22 mouse cellular contexts compared by ENCODE assay signal in the genomic region with DNA sequence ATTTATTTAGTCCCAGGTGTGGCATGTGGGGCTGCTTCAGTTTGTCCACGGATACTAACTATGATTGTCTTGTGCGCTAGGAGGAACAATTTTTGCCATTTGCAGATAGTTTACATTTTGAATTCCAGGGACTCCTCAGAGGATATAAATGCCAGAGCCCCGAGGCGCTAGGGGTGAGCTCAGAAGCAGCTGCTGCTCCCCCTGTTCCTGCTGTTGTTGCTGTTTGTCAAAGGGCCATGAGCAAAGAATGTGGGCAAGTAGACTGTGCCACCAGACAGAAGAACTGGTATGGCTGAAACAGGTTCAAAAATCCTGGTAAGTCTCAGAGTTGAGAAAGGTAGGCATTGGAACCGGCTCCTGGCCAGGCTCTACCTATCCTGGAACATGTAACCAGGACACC. TPM values are rescaled to one million over a fixed set of nuclear protein-coding genes. Genes with fewer than 3 reads are reported as not detected.
DNase-seq lines count a peak whose midpoint lies in the region; ATAC-seq and TF ChIP-seq lines count a peak whose summit lies in the region.
"Had no signal": no experiment of that assay in that cellular context is flagged by ENCODE, and none has a peak within 500 bp of the region (broad histone marks: within the 10 kb centered on the region; RNA-seq: fewer than 3 reads in every experiment).

No protein-coding gene starts in this region.

- no peaks in the 10 kb centered on the region for H3K36me3 ChIP-seq in embryonic facial prominence, embryonic 14.5 days (ENCODE audit: control insufficient read depth, insufficient read depth, low read length)
- no peaks in the 10 kb centered on the region for H3K36me3 ChIP-seq in embryonic facial prominence, embryonic 10.5 days (replicated peaks)
- H3K36me3 ChIP-seq in limb, embryonic 13.5 days, result no peaks in the 10 kb centered on the region
- H3K36me3 ChIP-seq in limb, embryonic 10.5 days, result no peaks in the 10 kb centered on the region
- no peaks in the 10 kb centered on the region for H3K36me3 ChIP-seq in limb, embryonic 14.5 days (ENCODE audit: control insufficient read depth, insufficient read depth, low read length)
- no peaks in the 10 kb centered on the region for H3K36me3 ChIP-seq in myocyte (ENCODE audit: control insufficient read depth, insufficient read depth)

- DNase-seq in embryonic facial prominence, embryonic 14.5 days (ENCODE audit: low spot score), result peak; percentile 53
- DNase-seq in embryonic facial prominence, embryonic 10.5 days (ENCODE audit: low spot score), result no peak
- DNase-seq in limb, embryonic 10.5 days (ENCODE audit: low spot score), result no peak
- DNase-seq in limb, embryonic 14.5 days (ENCODE audit: low spot score), result no peak
- DNase-seq in cerebellum, adult 9-11 months, result no peak
- DNase-seq in left cerebral cortex, adult 11 months (ENCODE audit: low spot score), result no peak
- DNase-seq: adrenal gland, adult 2 months; adrenal gland, adult 8-10 months; adrenal gland, postnatal 10 days; adrenal gland, postnatal 14 days; adrenal gland, postnatal 25 days; adrenal gland, postnatal 36 days; B cell, adult 2 months; cerebellum, adult 11 months; cerebellum, adult 11-12 months had no signal

- no peak for TF ChIP-seq POLR2A in limb, embryonic 14.5 days (IDR thresholded peaks at IDR 0.05; ENCODE audit: borderline replicate concordance, extremely low read depth, insufficient read depth, insufficient read length)
- no peak for TF ChIP-seq POLR2A in myocyte (IDR thresholded peaks at IDR 0.05; ENCODE audit: insufficient read length, low read depth)

- H3K27me3 ChIP-seq in embryonic facial prominence, embryonic 14.5 days (replicated peaks; ENCODE audit: control insufficient read depth, insufficient read depth, low read length), result no peaks in the 10 kb centered on the region
- H3K27me3 ChIP-seq in embryonic facial prominence, embryonic 10.5 days (replicated peaks; ENCODE audit: low read depth, poor library complexity, severe bottlenecking), result no peaks in the 10 kb centered on the region
- 0 out of 2 replicates have a peak, but pooled peaks cover 3% of the 10 kb centered on the region for H3K27me3 ChIP-seq in limb, embryonic 13.5 days
- H3K27me3 ChIP-seq in limb, embryonic 10.5 days (ENCODE audit: low read depth, poor library complexity, severe bottlenecking), result no peaks in the 10 kb centered on the region
- H3K27me3 ChIP-seq in limb, embryonic 14.5 days (ENCODE audit: control insufficient read depth, insufficient read depth, low read length), result no peaks in the 10 kb centered on the region
- H3K27me3 ChIP-seq in myocyte (ENCODE audit: control insufficient read depth, insufficient read depth, insufficient read length), result no peaks in the 10 kb centered on the region
- H3K27me3 ChIP-seq: CH12.LX, Patski had no signal

- H3K27ac ChIP-seq in embryonic facial prominence, embryonic 14.5 days (replicated peaks; ENCODE audit: low read depth, low read length), result no peak overlapping the region
- no peak overlapping the region for H3K27ac ChIP-seq in embryonic facial prominence, embryonic 10.5 days (replicated peaks)
- H3K27ac ChIP-seq in limb, embryonic 13.5 days, result no peak overlapping the region
- H3K27ac ChIP-seq in limb, embryonic 10.5 days, result no peak overlapping the region
- H3K27ac ChIP-seq in limb, embryonic 14.5 days (replicated peaks; ENCODE audit: low read depth, low read length), result no peak overlapping the region

- H3K9me3 ChIP-seq in embryonic facial prominence, embryonic 14.5 days (ENCODE audit: control insufficient read depth, low read length), result no peaks in the 10 kb centered on the region
- no peaks in the 10 kb centered on the region for H3K9me3 ChIP-seq in embryonic facial prominence, embryonic 10.5 days
- H3K9me3 ChIP-seq in limb, embryonic 13.5 days, result no peaks in the 10 kb centered on the region
- H3K9me3 ChIP-seq in limb, embryonic 10.5 days (replicated peaks), result no peaks in the 10 kb centered on the region
- H3K9me3 ChIP-seq in limb, embryonic 14.5 days (ENCODE audit: control insufficient read depth, low read length), result no peaks in the 10 kb centered on the region
- H3K9me3 ChIP-seq: G1E had no signal

- H3K79me2 ChIP-seq in myocyte (ENCODE audit: control insufficient read depth, insufficient read depth), result no peaks in the 10 kb centered on the region

- H3K4me2 ChIP-seq in embryonic facial prominence, embryonic 14.5 days (ENCODE audit: low read depth, low read length), result no peak overlapping the region
- no peak overlapping the region for H3K4me2 ChIP-seq in limb, embryonic 13.5 days (replicated peaks)
- H3K4me2 ChIP-seq in limb, embryonic 14.5 days (replicated peaks; ENCODE audit: low read depth, low read length, severe bottlenecking), result no peak overlapping the region
- H3K4me2 ChIP-seq in myocyte (ENCODE audit: low read depth), result no peak overlapping the region

- no peaks in the 10 kb centered on the region for H3K4me1 ChIP-seq in embryonic facial prominence, embryonic 14.5 days (ENCODE audit: control insufficient read depth, insufficient read depth, low read length)
- no peaks in the 10 kb centered on the region for H3K4me1 ChIP-seq in embryonic facial prominence, embryonic 10.5 days
- H3K4me1 ChIP-seq in limb, embryonic 13.5 days, result no peaks in the 10 kb centered on the region
- no peaks in the 10 kb centered on the region for H3K4me1 ChIP-seq in limb, embryonic 10.5 days
- H3K4me1 ChIP-seq in limb, embryonic 14.5 days (ENCODE audit: control insufficient read depth, insufficient read depth, low read length), result no peaks in the 10 kb centered on the region

- no peak overlapping the region for H3K4me3 ChIP-seq in embryonic facial prominence, embryonic 14.5 days (ENCODE audit: low read depth, low read length)
- no peak overlapping the region for H3K4me3 ChIP-seq in embryonic facial prominence, embryonic 10.5 days
- H3K4me3 ChIP-seq in limb, embryonic 13.5 days, result no peak overlapping the region
- no peak overlapping the region for H3K4me3 ChIP-seq in limb, embryonic 10.5 days
- no peak overlapping the region for H3K4me3 ChIP-seq in limb, embryonic 14.5 days (replicated peaks; ENCODE audit: low read length)
- no peak overlapping the region for H3K4me3 ChIP-seq in myocyte

- ATAC-seq in embryonic facial prominence, embryonic 14.5 days (ENCODE audit: low read depth), result no peak
- ATAC-seq in limb, embryonic 13.5 days (ENCODE audit: low FRiP score, low read depth), result 0 out of 2 replicates have a peak, but pooled peaks have one; percentile 36
- ATAC-seq in limb, embryonic 14.5 days (ENCODE audit: low FRiP score, low read depth), result peak; percentile 57; the same call in 1 of the 2 replicates
- ATAC-seq: activated CD4-positive, CD25-positive, alpha-beta regulatory T cell, adult 4 months; CD4-positive, CD25-positive, alpha-beta regulatory T cell, adult 4 months; Patski had no signal

- H3K9ac ChIP-seq in embryonic facial prominence, embryonic 14.5 days (ENCODE audit: low read depth, low read length), result no peak overlapping the region
- no peak overlapping the region for H3K9ac ChIP-seq in limb, embryonic 13.5 days
- H3K9ac ChIP-seq in limb, embryonic 14.5 days (ENCODE audit: low read depth, low read length, severe bottlenecking), result no peak overlapping the region

- no peak overlapping the region for H3ac ChIP-seq in myocyte (ENCODE audit: control insufficient read depth, insufficient read length)

- 35% methylated on average over 5 of the region's 5 CpGs for WGBS in embryonic facial prominence, embryonic 14.5 days
- WGBS in embryonic facial prominence, embryonic 10.5 days, result 62% methylated on average over 5 of the region's 5 CpGs
- 62% methylated on average over 5 of the region's 5 CpGs for WGBS in limb, embryonic 13.5 days
- 76% methylated on average over 5 of the region's 5 CpGs for WGBS in limb, embryonic 10.5 days
- WGBS in limb, embryonic 14.5 days, result 45% methylated on average over 5 of the region's 5 CpGs

RNA-seq across cellular contexts. Expression of a gene that starts 7.2 kb away (rescaled TPM):
- 65.9 and 72.2 TPM in 2 replicates for polyA plus RNA-seq in embryonic facial prominence, embryonic 14.5 days (2014; fragmentation: Nextera tagmentation; extraction: Ambion mirVana)
- 60.7 and 63.5 TPM in 2 replicates for polyA plus RNA-seq in embryonic facial prominence, embryonic 10.5 days (2016; fragmentation: Nextera tagmentation; extraction: Ambion mirVana)
- polyA plus RNA-seq in limb, embryonic 13.5 days (2015; fragmentation: Nextera tagmentation; extraction: Ambion mirVana), result 60.9 and 66.4 TPM in 2 replicates
- polyA plus RNA-seq in limb, embryonic 10.5 days (2016; fragmentation: Nextera tagmentation; extraction: Ambion mirVana), result 57.0 and 57.7 TPM in 2 replicates
- 103 and 115 TPM in 2 replicates for polyA plus RNA-seq in limb, embryonic 14.5 days (2012; rRNA removed)
- polyA plus RNA-seq in limb, embryonic 14.5 days (2014; fragmentation: Nextera tagmentation; extraction: Ambion mirVana), result 55.8 and 70.1 TPM in 2 replicates
- 56.2 TPM for polyA plus RNA-seq in myocyte (2012; fragmentation: generic; extraction: Trizol)

RNA-seq across cellular contexts. Expression of a gene that starts 21.0 kb away (rescaled TPM):
- polyA plus RNA-seq in embryonic facial prominence, embryonic 14.5 days (2014; fragmentation: Nextera tagmentation; extraction: Ambion mirVana), result 188 and 209 TPM in 2 replicates
- 70.1 and 82.5 TPM in 2 replicates for polyA plus RNA-seq in embryonic facial prominence, embryonic 10.5 days (2016; fragmentation: Nextera tagmentation; extraction: Ambion mirVana)
- polyA plus RNA-seq in limb, embryonic 13.5 days (2015; fragmentation: Nextera tagmentation; extraction: Ambion mirVana), result 145 and 158 TPM in 2 replicates
- polyA plus RNA-seq in limb, embryonic 10.5 days (2016; fragmentation: Nextera tagmentation; extraction: Ambion mirVana), result 81.4 and 84.6 TPM in 2 replicates
- polyA plus RNA-seq in limb, embryonic 14.5 days (2012; rRNA removed), result 90.2 and 95.6 TPM in 2 replicates
- 175 and 184 TPM in 2 replicates for polyA plus RNA-seq in limb, embryonic 14.5 days (2014; fragmentation: Nextera tagmentation; extraction: Ambion mirVana)
- polyA plus RNA-seq in myocyte (2012; fragmentation: generic; extraction: Trizol), result 66.6 TPM

RNA-seq across cellular contexts. Expression of a gene that starts 33.6 kb away (rescaled TPM):
- 1.0 TPM in 2 replicates for polyA plus RNA-seq in embryonic facial prominence, embryonic 14.5 days (2014; fragmentation: Nextera tagmentation; extraction: Ambion mirVana)
- 0.32 and 0.33 TPM in 2 replicates for polyA plus RNA-seq in embryonic facial prominence, embryonic 10.5 days (2016; fragmentation: Nextera tagmentation; extraction: Ambion mirVana)
- polyA plus RNA-seq in limb, embryonic 13.5 days (2015; fragmentation: Nextera tagmentation; extraction: Ambion mirVana), result 0.38 and 0.50 TPM in 2 replicates
- 0.29 and 0.31 TPM in 2 replicates for polyA plus RNA-seq in limb, embryonic 10.5 days (2016; fragmentation: Nextera tagmentation; extraction: Ambion mirVana)
- polyA plus RNA-seq in limb, embryonic 14.5 days (2012; rRNA removed), result 1.0 and 1.2 TPM in 2 replicates
- polyA plus RNA-seq in limb, embryonic 14.5 days (2014; fragmentation: Nextera tagmentation; extraction: Ambion mirVana), result 0.25 and 0.28 TPM in 2 replicates
- 0.19 TPM for polyA plus RNA-seq in myocyte (2012; fragmentation: generic; extraction: Trizol)
- polyA plus RNA-seq: CD4-positive, CD25-positive, alpha-beta regulatory T cell, adult 4 months had no signal

RNA-seq across cellular contexts. Expression of a gene that starts 52.1 kb away (rescaled TPM):
- 0.46 and 0.47 TPM in 2 replicates for polyA plus RNA-seq in embryonic facial prominence, embryonic 14.5 days (2014; fragmentation: Nextera tagmentation; extraction: Ambion mirVana)
- 0.35 and 0.87 TPM in 2 replicates for polyA plus RNA-seq in embryonic facial prominence, embryonic 10.5 days (2016; fragmentation: Nextera tagmentation; extraction: Ambion mirVana)
- 1.1 and 1.3 TPM in 2 replicates for polyA plus RNA-seq in limb, embryonic 13.5 days (2015; fragmentation: Nextera tagmentation; extraction: Ambion mirVana)
- 0.75 and 1.1 TPM in 2 replicates for polyA plus RNA-seq in limb, embryonic 10.5 days (2016; fragmentation: Nextera tagmentation; extraction: Ambion mirVana)
- polyA plus RNA-seq in limb, embryonic 14.5 days (2012; rRNA removed), result 1.7 and 2.3 TPM in 2 replicates
- polyA plus RNA-seq in limb, embryonic 14.5 days (2014; fragmentation: Nextera tagmentation; extraction: Ambion mirVana), result 0.32 TPM in 1 of 2 replicates, not detected in the other
- polyA plus RNA-seq in myocyte (2012; fragmentation: generic; extraction: Trizol), result 0.07 TPM
- polyA plus RNA-seq: adrenal gland, adult 2 months; G1E had no signal
